Mouse (Mus musculus) hindbrain, embryonic 12.5 days (tissue): Measurements from ENCODE around the gene Slc6a12. TPM values are rescaled to one million over a fixed set of nuclear protein-coding genes. Genes with fewer than 3 reads are reported as not detected.
A peak's percentile ranks its signal among the peaks of the same experiment; 100 is the strongest.

Experiments used
- ATAC-seq: fragments of 200-750 bp; cut with Nextera tagmentation; 2 replicates; pipeline ENCODE4 v1.8.0; 2017; ENCODE audit warnings: moderate TSS enrichment; ENCODE audit not compliant: low FRiP score
- H3K27ac ChIP-seq: fragments of 300-500 bp; sonication (generic); 2 replicates; pipeline ENCODE4 v1.5.1; 2016; ENCODE audit warnings: mild to moderate bottlenecking
- H3K27me3 ChIP-seq: fragments of 300-500 bp; sonication (generic); 2 replicates; pipeline ENCODE4 v1.6.1; 2016; ENCODE audit warnings: mild to moderate bottlenecking
- H3K36me3 ChIP-seq: fragments of 300-500 bp; sonication (generic); 2 replicates; pipeline ENCODE4 v1.6.1; 2016; ENCODE audit warnings: mild to moderate bottlenecking
- H3K4me1 ChIP-seq: fragments of 300-500 bp; sonication (generic); 2 replicates; pipeline ENCODE4 v1.6.1; 2016
- H3K4me2 ChIP-seq: fragments of 300-500 bp; sonication (generic); replicated peaks from 2 replicates; pipeline ENCODE4 v1.6.1; 2016; ENCODE audit warnings: mild to moderate bottlenecking
- H3K4me3 ChIP-seq: fragments of 300-500 bp; sonication (generic); 2 replicates; pipeline ENCODE4 v1.5.1; 2016; ENCODE audit warnings: mild to moderate bottlenecking
- H3K9ac ChIP-seq: fragments of 300-500 bp; sonication (generic); 2 replicates; pipeline ENCODE4 v1.6.1; 2016; ENCODE audit warnings: mild to moderate bottlenecking, moderate library complexity
- H3K9me3 ChIP-seq: fragments of 300-500 bp; sonication (generic); replicated peaks from 2 replicates; pipeline ENCODE4 v1.6.1; 2016; ENCODE audit warnings: mild to moderate bottlenecking
- WGBS: fragments of 180-500 bp; shearing (Covaris S2); methylation state at CpG from one replicate; pipeline ENCODE4 v1.1.7; 2016; 5-methylcytosine and 5-hydroxymethylcytosine counted together
- microRNA-seq: library from miRNA; unstranded; fragments of <30 nt; microRNA quantifications from one replicate; pipeline ENCODE4, GENCODE M21; 2017
- polyA plus RNA-seq: library from polyadenylated mRNA; unstranded; fragments of >200 nt; fragmentation: Nextera tagmentation; extraction: Ambion mirVana; gene quantifications from 2 replicates; pipeline ENCODE4 v1.2.1, GENCODE M21; 2016

Gene Slc6a12
- polyA plus RNA-seq, 1 experiment from 2014 or later = 0.31 TPM

- Histone ChIP-seq H3K4me2 (no peak overlapping the region), H3K27ac (no peak overlapping the region), H3K4me1 (no peaks in the 10 kb centered on the region), H3K36me3 (no peaks in the 10 kb centered on the region), H3K9me3 (no peaks in the 10 kb centered on the region), H3K9ac (no peak overlapping the region), H3K27me3 (no peaks in the 10 kb centered on the region), H3K4me3 (no peak overlapping the region)
- ATAC-seq = no peak
- WGBS = 87% methylated on average over 4 of the region's 4 CpGs
Observed at GRCm38 (mm10) chr6:121392610-121393252, 49.9 kb downstream of the Slc6a12 start.

- ATAC-seq = no peak
- Histone ChIP-seq H3K9ac (no peak overlapping the region), H3K4me2 (no peak overlapping the region), H3K36me3 (no peaks in the 10 kb centered on the region), H3K27ac (no peak overlapping the region), H3K4me3 (no peak overlapping the region), H3K27me3 (no peaks in the 10 kb centered on the region), H3K9me3 (no peaks in the 10 kb centered on the region), H3K4me1 (0 out of 2 replicates have a peak, but pooled peaks cover 3% of the 10 kb centered on the region)
- WGBS = 91% methylated on average over 6 of the region's 6 CpGs
Observed at GRCm38 (mm10) chr6:121401140-121401539, 58.3 kb downstream of the Slc6a12 start.

- Histone ChIP-seq H3K27ac (peak overlapping the region; percentile 62), H3K27me3 (no peaks in the 10 kb centered on the region), H3K4me3 (no peak overlapping the region), H3K4me2 (no peak overlapping the region), H3K9ac (no peak overlapping the region), H3K9me3 (no peaks in the 10 kb centered on the region), H3K4me1 (0 out of 2 replicates have a peak, but pooled peaks cover 3% of the 10 kb centered on the region), H3K36me3 (no peaks in the 10 kb centered on the region)
- 80% methylated on average over 14 of the region's 14 CpGs for WGBS
- ATAC-seq = peak; percentile 43; the same call in 1 of the 2 replicates
Observed at GRCm38 (mm10) chr6:121401826-121402660, 59.2 kb downstream of the Slc6a12 start.

- WGBS = 71% methylated on average over 8 of the region's 8 CpGs
- H3K4me3 ChIP-seq = no peak overlapping the region
- ATAC-seq = peak; percentile 33; the same call in 1 of the 2 replicates
- H3K4me2 ChIP-seq = no peak overlapping the region
- no peak overlapping the region for H3K9ac ChIP-seq
- peaks cover 7% of the 10 kb centered on the region for H3K4me1 ChIP-seq
- H3K36me3 ChIP-seq = no peaks in the 10 kb centered on the region
- H3K9me3 ChIP-seq = no peaks in the 10 kb centered on the region
- peak overlapping the region; percentile 62 for H3K27ac ChIP-seq
- no peaks in the 10 kb centered on the region for H3K27me3 ChIP-seq
Observed at GRCm38 (mm10) chr6:121402661-121403244, 59.9 kb downstream of the Slc6a12 start.

- H3K4me2 ChIP-seq = no peak overlapping the region
- 89% methylated on average over 8 of the region's 8 CpGs for WGBS
- no peak for ATAC-seq
Observed at GRCm38 (mm10) chr6:121405311-121405710, 62.4 kb downstream of the Slc6a12 start.

GRCm38 (mm10) chr6:121407571-121408011 lies 64.7 kb downstream of the Slc6a12 start:
- Histone ChIP-seq H3K9ac (no peak overlapping the region), H3K9me3 (no peaks in the 10 kb centered on the region), H3K4me1 (peaks cover 10% of the 10 kb centered on the region), H3K27me3 (peaks cover 23% of the 10 kb centered on the region), H3K4me2 (no peak overlapping the region), H3K36me3 (no peaks in the 10 kb centered on the region), H3K4me3 (no peak overlapping the region), H3K27ac (peak overlapping the region; percentile 35; the same call in 1 of the 2 replicates)
- peak; percentile 12; the same call in 1 of the 2 replicates for ATAC-seq
- 25% methylated on average over 5 of the region's 5 CpGs for whole genome bisulfite sequencing

More at GRCm38 (mm10) chr6:121405311-121405710, 62.4 kb downstream of the Slc6a12 start:
- Histone ChIP-seq H3K4me1 (peaks cover 10% of the 10 kb centered on the region), H3K27me3 (peaks cover 2% of the 10 kb centered on the region; the same call in 1 of the 2 replicates), H3K9me3 (no peaks in the 10 kb centered on the region), H3K4me3 (no peak overlapping the region), H3K9ac (no peak overlapping the region), H3K27ac (no peak overlapping the region), H3K36me3 (no peaks in the 10 kb centered on the region)

- H3K27ac ChIP-seq = no peak overlapping the region
- peaks cover 12% of the 10 kb centered on the region for H3K4me1 ChIP-seq
- H3K4me3 ChIP-seq = peak overlapping the region; percentile 25
- peak overlapping the region; percentile 46 for H3K9ac ChIP-seq
- 2% methylated on average over 46 of the region's 46 CpGs for WGBS
- H3K9me3 ChIP-seq = no peaks in the 10 kb centered on the region
- H3K36me3 ChIP-seq = no peaks in the 10 kb centered on the region
- ATAC-seq = peak; percentile 49
- H3K27me3 ChIP-seq = peaks cover 51% of the 10 kb centered on the region
- peak overlapping the region; percentile 48 for H3K4me2 ChIP-seq
Observed at GRCm38 (mm10) chr6:121412558-121413297, 69.9 kb downstream of the Slc6a12 start.

Small RNA genes lying within 50 kb of the gene (microRNA-seq; reads per million reads assigned to microRNA genes)
- not detected for gene Gm24855

Other genes with a start within 250 kb of the Slc6a12 start
- gene Mical3, start 212.1 kb upstream of the Slc6a12 start, polyA plus RNA-seq = 20.7 and 22.7 TPM in 2 replicates
- gene Pex26, start 159.4 kb upstream of the Slc6a12 start, polyA plus RNA-seq = 13.9 TPM in 2 replicates
- 0.21 and 0.23 TPM in 2 replicates for gene Tuba8, start 132.4 kb upstream of the Slc6a12 start, polyA plus RNA-seq
- gene Usp18, start 97.2 kb upstream of the Slc6a12 start, polyA plus RNA-seq = 1.2 and 1.4 TPM in 2 replicates
- 5.2 and 7.6 TPM in 2 replicates for gene Slc6a13, start 42.8 kb upstream of the Slc6a12 start, polyA plus RNA-seq
- 6.0 and 6.6 TPM in 2 replicates for gene Iqsec3, start 130.6 kb downstream of the Slc6a12 start, polyA plus RNA-seq